Mouse (Mus musculus): ENCODE results near the gene Eps8. TPM values are rescaled to one million over a fixed set of nuclear protein-coding genes. Genes with fewer than 3 reads are reported as not detected.

The Eps8 gene
- polyA plus RNA-seq, 1 experiment from 2014 or later, result 10.0 TPM

DNA sequence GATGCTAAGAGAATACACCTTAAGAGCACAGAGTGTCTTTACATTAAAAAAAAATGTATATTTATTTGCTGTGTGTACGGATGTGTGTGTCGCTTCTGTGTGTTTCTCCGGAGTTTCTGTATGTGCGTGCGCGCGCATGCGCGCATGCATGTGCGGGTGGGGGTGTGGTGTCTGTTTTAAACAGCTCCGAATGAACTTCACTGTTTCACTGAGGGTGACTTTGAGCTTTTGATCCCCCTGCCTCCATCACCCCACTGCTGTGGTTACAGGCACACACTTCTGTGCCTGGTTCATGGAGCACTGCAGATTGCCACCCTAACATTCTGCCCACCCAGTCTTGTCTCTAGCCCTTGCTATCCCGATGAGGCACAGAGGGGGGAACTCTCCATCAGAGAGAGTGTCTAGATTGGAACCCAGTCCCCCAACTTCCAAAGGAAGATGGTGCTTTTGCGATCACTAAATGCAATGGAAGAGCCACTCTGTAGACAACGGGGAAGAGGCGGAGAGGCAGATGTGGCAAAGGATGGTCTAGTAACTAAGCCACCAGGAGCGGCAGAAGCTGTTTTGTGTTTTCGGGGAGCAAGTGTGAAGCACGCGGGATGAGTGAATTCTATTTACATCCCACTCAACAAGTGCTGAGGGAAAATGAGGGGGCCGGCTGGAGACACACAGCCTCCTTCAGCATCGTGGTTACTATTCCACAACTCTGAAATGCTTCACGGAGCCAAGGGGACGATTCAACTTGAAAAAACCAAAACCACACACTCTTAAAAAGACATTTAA, 7.1 kb upstream of the Eps8 start:
- Histone ChIP-seq H3K27me3 (ENCODE audit: control insufficient read depth, insufficient read depth, low read length) (no peaks in the 10 kb centered on the region; the same call in 1 of the 2 replicates), H3K27ac (replicated peaks; ENCODE audit: low read depth, low read length) (no peak overlapping the region), H3K9me3 (replicated peaks; ENCODE audit: control insufficient read depth, low read length) (no peaks in the 10 kb centered on the region), H3K4me1 (ENCODE audit: control insufficient read depth, insufficient read depth, low read length) (no peaks in the 10 kb centered on the region), H3K36me3 (replicated peaks; ENCODE audit: control insufficient read depth, insufficient read depth, low read depth, low read length) (no peaks in the 10 kb centered on the region), H3K4me2 (ENCODE audit: low read depth, low read length) (no peak overlapping the region), H3K4me3 (ENCODE audit: low read depth, low read length) (no peak overlapping the region), H3K9ac (replicated peaks; ENCODE audit: low read length) (no peak overlapping the region)
- ATAC-seq (replicated peaks; ENCODE audit: insufficient number of reproducible peaks, low FRiP score, low TSS enrichment, low read depth), result no peak
- WGBS, result 92% methylated on average over 23 of the region's 23 CpGs
- DNase-seq (ENCODE audit: low spot score), result no peak

DNA sequence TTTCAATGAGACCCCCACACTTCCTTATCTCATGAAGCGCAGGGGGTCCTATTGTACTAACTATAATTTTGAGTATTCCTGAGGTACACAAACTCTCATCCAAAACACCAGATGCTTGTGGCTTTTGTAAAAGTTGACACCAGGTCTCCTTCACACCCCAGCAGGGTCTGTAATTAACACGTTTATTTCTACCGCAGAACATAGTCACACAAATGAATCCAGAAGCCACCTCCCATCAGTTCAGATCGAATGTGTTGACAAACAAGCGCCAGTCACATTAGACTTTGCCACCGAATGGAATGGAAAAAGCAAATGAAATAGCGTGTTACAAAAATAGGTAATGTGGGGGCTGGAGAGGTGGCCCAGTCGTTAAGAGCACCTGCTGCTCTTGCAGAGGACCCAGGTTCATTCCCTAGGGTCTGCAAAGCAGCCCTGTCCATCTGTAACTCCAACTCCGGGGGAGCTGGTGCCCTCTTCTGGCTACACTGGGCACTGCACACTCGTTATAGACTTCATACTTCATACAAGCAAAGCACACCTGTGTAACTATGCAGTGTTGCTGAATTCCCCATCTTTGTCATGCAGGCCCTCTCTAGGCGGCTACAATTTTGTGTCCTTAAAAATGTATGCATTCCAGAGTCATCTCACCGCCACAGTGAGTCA, 3.9 kb upstream of the Eps8 start:
- H3K4me3 ChIP-seq (ENCODE audit: low read depth, low read length), result no peak overlapping the region
- peak; percentile 21 for DNase-seq (ENCODE audit: low spot score)
- H3K4me1 ChIP-seq (ENCODE audit: control insufficient read depth, insufficient read depth, low read length), result no peaks in the 10 kb centered on the region
- no peaks in the 10 kb centered on the region for H3K9me3 ChIP-seq (replicated peaks; ENCODE audit: control insufficient read depth, low read length)
- ATAC-seq (replicated peaks; ENCODE audit: insufficient number of reproducible peaks, low FRiP score, low TSS enrichment, low read depth), result no peak
- no peak overlapping the region for H3K9ac ChIP-seq (replicated peaks; ENCODE audit: low read length)
- H3K4me2 ChIP-seq (ENCODE audit: low read depth, low read length), result no peak overlapping the region
- H3K27ac ChIP-seq (replicated peaks; ENCODE audit: low read depth, low read length), result no peak overlapping the region
- no peaks in the 10 kb centered on the region; the same call in 1 of the 2 replicates for H3K27me3 ChIP-seq (ENCODE audit: control insufficient read depth, insufficient read depth, low read length)
- no peaks in the 10 kb centered on the region for H3K36me3 ChIP-seq (replicated peaks; ENCODE audit: control insufficient read depth, insufficient read depth, low read depth, low read length)
- 74% methylated on average over 12 of the region's 12 CpGs for WGBS

- no peaks in the 10 kb centered on the region; the same call in 1 of the 2 replicates for H3K27me3 ChIP-seq (ENCODE audit: control insufficient read depth, insufficient read depth, low read length)
- H3K4me3 ChIP-seq (ENCODE audit: low read depth, low read length), result no peak overlapping the region
- no peaks in the 10 kb centered on the region for H3K9me3 ChIP-seq (replicated peaks; ENCODE audit: control insufficient read depth, low read length)
- no peak for DNase-seq (ENCODE audit: low spot score)
- H3K4me1 ChIP-seq (ENCODE audit: control insufficient read depth, insufficient read depth, low read length), result no peaks in the 10 kb centered on the region
- H3K9ac ChIP-seq (replicated peaks; ENCODE audit: low read length), result no peak overlapping the region
- no peak for ATAC-seq (replicated peaks; ENCODE audit: insufficient number of reproducible peaks, low FRiP score, low TSS enrichment, low read depth)
- H3K36me3 ChIP-seq (replicated peaks; ENCODE audit: control insufficient read depth, insufficient read depth, low read depth, low read length), result no peaks in the 10 kb centered on the region
- no peak overlapping the region for H3K27ac ChIP-seq (replicated peaks; ENCODE audit: low read depth, low read length)
- 45% methylated on average over 6 of the region's 6 CpGs for WGBS
- no peak overlapping the region for H3K4me2 ChIP-seq (ENCODE audit: low read depth, low read length)
These were observed 2.5 kb upstream of the Eps8 start for GRCm38 (mm10) chr6:137657203-137657602.

GRCm38 (mm10) chr6:137649528-137649927, 5.1 kb downstream of the Eps8 start:
- H3K4me3 ChIP-seq (ENCODE audit: low read depth, low read length), result peak overlapping the region; percentile 71
- H3K4me2 ChIP-seq (ENCODE audit: low read depth, low read length), result peak overlapping the region; percentile 98
- H3K9ac ChIP-seq (replicated peaks; ENCODE audit: low read length), result no peak overlapping the region
- H3K9me3 ChIP-seq (replicated peaks; ENCODE audit: control insufficient read depth, low read length), result no peaks in the 10 kb centered on the region
- H3K27me3 ChIP-seq (ENCODE audit: control insufficient read depth, insufficient read depth, low read length), result peaks cover 2% of the 10 kb centered on the region; the same call in 1 of the 2 replicates
- 30% methylated on average over 3 of the region's 7 CpGs for WGBS
- H3K36me3 ChIP-seq (replicated peaks; ENCODE audit: control insufficient read depth, insufficient read depth, low read depth, low read length), result no peaks in the 10 kb centered on the region
- DNase-seq (ENCODE audit: low spot score), result no peak
- ATAC-seq (replicated peaks; ENCODE audit: insufficient number of reproducible peaks, low FRiP score, low TSS enrichment, low read depth), result peak; percentile 14; the same call in 1 of the 2 replicates
- no peaks in the 10 kb centered on the region for H3K4me1 ChIP-seq (ENCODE audit: control insufficient read depth, insufficient read depth, low read length)
- H3K27ac ChIP-seq (replicated peaks; ENCODE audit: low read depth, low read length), result no peak overlapping the region

GRCm38 (mm10) chr6:137649068-137649480, 5.6 kb downstream of the Eps8 start:
- Histone ChIP-seq H3K4me1 (ENCODE audit: control insufficient read depth, insufficient read depth, low read length) (no peaks in the 10 kb centered on the region), H3K9me3 (replicated peaks; ENCODE audit: control insufficient read depth, low read length) (no peaks in the 10 kb centered on the region), H3K27ac (replicated peaks; ENCODE audit: low read depth, low read length) (no peak overlapping the region), H3K36me3 (replicated peaks; ENCODE audit: control insufficient read depth, insufficient read depth, low read depth, low read length) (no peaks in the 10 kb centered on the region), H3K9ac (replicated peaks; ENCODE audit: low read length) (peak overlapping the region; percentile 74), H3K27me3 (ENCODE audit: control insufficient read depth, insufficient read depth, low read length) (peaks cover 2% of the 10 kb centered on the region; the same call in 1 of the 2 replicates), H3K4me2 (ENCODE audit: low read depth, low read length) (peak overlapping the region; percentile 98), H3K4me3 (ENCODE audit: low read depth, low read length) (peak overlapping the region; percentile 71)
- DNase-seq (ENCODE audit: low spot score), result peak; percentile 81
- WGBS, result under 1% methylated on average over 45 of the region's 51 CpGs
- ATAC-seq (replicated peaks; ENCODE audit: insufficient number of reproducible peaks, low FRiP score, low TSS enrichment, low read depth), result peak; percentile 91

GRCm38 (mm10) chr6:137648110-137649067, 6.3 kb downstream of the Eps8 start:
- Histone ChIP-seq H3K4me2 (ENCODE audit: low read depth, low read length) (peak overlapping the region; percentile 98), H3K9ac (replicated peaks; ENCODE audit: low read length) (peak overlapping the region; percentile 74), H3K36me3 (replicated peaks; ENCODE audit: control insufficient read depth, insufficient read depth, low read depth, low read length) (no peaks in the 10 kb centered on the region), H3K27ac (replicated peaks; ENCODE audit: low read depth, low read length) (no peak overlapping the region), H3K27me3 (ENCODE audit: control insufficient read depth, insufficient read depth, low read length) (peaks cover 2% of the 10 kb centered on the region; the same call in 1 of the 2 replicates), H3K9me3 (replicated peaks; ENCODE audit: control insufficient read depth, low read length) (no peaks in the 10 kb centered on the region), H3K4me3 (ENCODE audit: low read depth, low read length) (peak overlapping the region; percentile 71), H3K4me1 (ENCODE audit: control insufficient read depth, insufficient read depth, low read length) (no peaks in the 10 kb centered on the region)
- peak; percentile 32; the same call in 1 of the 2 replicates for ATAC-seq (replicated peaks; ENCODE audit: insufficient number of reproducible peaks, low FRiP score, low TSS enrichment, low read depth)
- DNase-seq (ENCODE audit: low spot score), result peak; percentile 17
- WGBS, result 1% methylated on average over 58 of the region's 59 CpGs

- ATAC-seq (replicated peaks; ENCODE audit: insufficient number of reproducible peaks, low FRiP score, low TSS enrichment, low read depth) (no peak), DNase-seq (ENCODE audit: low spot score) (peak; percentile 42)
- WGBS, result 13% methylated on average over 10 of the region's 10 CpGs
- Histone ChIP-seq H3K4me2 (ENCODE audit: low read depth, low read length) (peak overlapping the region; percentile 98; the same call in 1 of the 2 replicates), H3K27ac (replicated peaks; ENCODE audit: low read depth, low read length) (no peak overlapping the region), H3K4me3 (ENCODE audit: low read depth, low read length) (peak overlapping the region; percentile 71), H3K9me3 (replicated peaks; ENCODE audit: control insufficient read depth, low read length) (no peaks in the 10 kb centered on the region), H3K9ac (replicated peaks; ENCODE audit: low read length) (no peak overlapping the region), H3K27me3 (ENCODE audit: control insufficient read depth, insufficient read depth, low read length) (peaks cover 2% of the 10 kb centered on the region; the same call in 1 of the 2 replicates), H3K36me3 (replicated peaks; ENCODE audit: control insufficient read depth, insufficient read depth, low read depth, low read length) (no peaks in the 10 kb centered on the region), H3K4me1 (ENCODE audit: control insufficient read depth, insufficient read depth, low read length) (no peaks in the 10 kb centered on the region)
These were observed 7.0 kb downstream of the Eps8 start for GRCm38 (mm10) chr6:137647646-137648045.

Measured in embryonic facial prominence, embryonic 11.5 days (tissue).